Mouse (Mus musculus): Measurements from ENCODE around the gene Zdhhc7.

Gene Zdhhc7

GRCm38 (mm10) chr8:120066226-120066625 is 35.1 kb downstream of the Zdhhc7 start:
- no peak for DNase-seq

- no peak for DNase-seq
These were observed 35.7 kb downstream of the Zdhhc7 start for GRCm38 (mm10) chr8:120065611-120066010.

GRCm38 (mm10) chr8:120063326-120063725 is 38.0 kb downstream of the Zdhhc7 start:
- DNase-seq: no peak

GRCm38 (mm10) chr8:120062742-120063141 is 38.5 kb downstream of the Zdhhc7 start:
- DNase-seq: peak; percentile 57

- DNase-seq: no peak
These were observed 44.2 kb downstream of the Zdhhc7 start for GRCm38 (mm10) chr8:120057078-120057477.

GRCm38 (mm10) chr8:120054833-120055232 is 46.4 kb downstream of the Zdhhc7 start:
- no peak for DNase-seq

GRCm38 (mm10) chr8:120052318-120052717 is 49.0 kb downstream of the Zdhhc7 start:
- DNase-seq: no peak

- no peak for DNase-seq
These were observed 49.4 kb downstream of the Zdhhc7 start for GRCm38 (mm10) chr8:120051908-120052307.

GRCm38 (mm10) chr8:120051006-120051405 is 50.3 kb downstream of the Zdhhc7 start:
- no peak for DNase-seq

- peak; percentile 59 for DNase-seq
These were observed 50.9 kb downstream of the Zdhhc7 start for GRCm38 (mm10) chr8:120050376-120050775.

- DNase-seq: no peak
These were observed 51.3 kb downstream of the Zdhhc7 start for GRCm38 (mm10) chr8:120049949-120050348.

GRCm38 (mm10) chr8:120046258-120047020 is 54.8 kb downstream of the Zdhhc7 start:
- DNase-seq: peak; percentile 94

GRCm38 (mm10) chr8:120045471-120045870 is 55.8 kb downstream of the Zdhhc7 start:
- no peak for DNase-seq

GRCm38 (mm10) chr8:120044907-120045306 is 56.4 kb downstream of the Zdhhc7 start:
- no peak for DNase-seq

GRCm38 (mm10) chr8:120042542-120043312 is 58.6 kb downstream of the Zdhhc7 start:
- no peak for DNase-seq

- DNase-seq: no peak
These were observed 60.4 kb downstream of the Zdhhc7 start for GRCm38 (mm10) chr8:120040861-120041260.

- DNase-seq: no peak
These were observed 61.9 kb downstream of the Zdhhc7 start for GRCm38 (mm10) chr8:120039313-120039919.

GRCm38 (mm10) chr8:120038741-120039140 is 62.5 kb downstream of the Zdhhc7 start:
- no peak for DNase-seq

- no peak for DNase-seq
These were observed 63.7 kb downstream of the Zdhhc7 start for GRCm38 (mm10) chr8:120037611-120038010.

GRCm38 (mm10) chr8:120037199-120037598 is 64.1 kb downstream of the Zdhhc7 start:
- no peak for DNase-seq

- DNase-seq: no peak
These were observed 64.7 kb downstream of the Zdhhc7 start for GRCm38 (mm10) chr8:120036578-120036977.

- no peak for DNase-seq
These were observed 65.2 kb downstream of the Zdhhc7 start for GRCm38 (mm10) chr8:120036111-120036510.

GRCm38 (mm10) chr8:120034471-120034870 is 66.8 kb downstream of the Zdhhc7 start:
- DNase-seq: no peak

Data from cerebellum, adult 11-12 months (tissue).